Mouse (Mus musculus) heart, adult 2 months (tissue): Measurements from ENCODE around the gene Myt1l.

ENCODE experiments used
- CTCF ChIP-seq: fragments of 200-600 bp; IDR thresholded peaks from 2 replicates; pipeline ENCODE4 v1.8.1; 2022; ENCODE audit warnings: antibody characterized with exemption, mild to moderate bottlenecking, moderate library complexity
- EP300 ChIP-seq: fragments of 200-500 bp; IDR thresholded peaks from 2 replicates; pipeline ENCODE4 v1.6.1; 2011; ENCODE audit warnings: low read depth, low read length, control low read depth; ENCODE audit not compliant: insufficient read depth
- POLR2A ChIP-seq: fragments of 200-500 bp; IDR thresholded peaks from 2 replicates; pipeline ENCODE4 v1.6.1; 2011; ENCODE audit warnings: mild to moderate bottlenecking, low read depth, low read length, control low read depth; ENCODE audit not compliant: insufficient read depth

DNA sequence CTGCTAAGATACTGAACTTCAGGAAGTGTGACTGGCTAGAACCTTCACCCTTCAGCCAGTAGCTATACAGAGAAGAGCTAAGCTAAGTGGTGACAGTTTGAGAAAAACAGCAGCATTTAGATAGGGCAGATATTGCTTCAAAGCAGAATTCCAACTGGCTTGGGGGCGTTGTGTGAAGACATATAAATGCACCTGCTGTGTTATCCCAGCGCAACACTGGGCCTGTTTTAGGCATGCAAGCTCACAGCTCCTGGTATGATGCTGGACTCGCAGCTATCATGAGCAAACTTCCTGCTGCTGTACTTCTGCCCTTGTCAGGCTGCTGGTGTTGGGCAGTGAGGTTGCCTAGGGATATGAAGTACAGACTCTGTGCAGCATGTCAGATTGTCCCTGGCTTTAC, 180.0 kb downstream of the Myt1l start:
- TF ChIP-seq POLR2A (no peak), CTCF (no peak), EP300 (no peak)
